Mouse (Mus musculus) myocyte (in vitro differentiated cells): ENCODE results near the gene Col6a5. TPM values are rescaled to one million over a fixed set of nuclear protein-coding genes. Genes with fewer than 3 reads are reported as not detected.

Source experiments
- H3K27me3 ChIP-seq: one replicate; pipeline ENCODE4 v1.6.1; 2011; ENCODE audit not compliant: control insufficient read depth, insufficient read depth, insufficient read length
- H3K36me3 ChIP-seq: one replicate; pipeline ENCODE4 v1.6.1; 2011; ENCODE audit not compliant: control insufficient read depth, insufficient read depth
- H3K4me2 ChIP-seq: one replicate; pipeline ENCODE4 v1.6.1; 2011; ENCODE audit warnings: low read depth, control low read depth
- H3K4me3 ChIP-seq: one replicate; pipeline ENCODE4 v1.5.1; 2011; ENCODE audit warnings: mild to moderate bottlenecking, control low read depth, moderate library complexity
- H3K79me2 ChIP-seq: one replicate; pipeline ENCODE4 v1.6.1; 2011; ENCODE audit not compliant: control insufficient read depth, insufficient read depth
- H3ac ChIP-seq: one replicate; pipeline ENCODE4 v1.6.1; 2011; ENCODE audit not compliant: control insufficient read depth, insufficient read length
- CEBPB ChIP-seq: IDR thresholded peaks from 2 replicates; pipeline ENCODE4 v1.6.1; 2011; ENCODE audit warnings: mild to moderate bottlenecking, moderate library complexity; ENCODE audit not compliant: poor library complexity, insufficient read depth, severe bottlenecking
- E2F4 ChIP-seq: IDR thresholded peaks from one replicate; pipeline ENCODE4 v1.6.1; 2011; ENCODE audit warnings: mild to moderate bottlenecking, control low read depth, moderate library complexity; ENCODE audit not compliant: insufficient read depth
- MAX ChIP-seq: IDR thresholded peaks from one replicate; pipeline ENCODE4 v1.6.1; 2011; ENCODE audit warnings: low read depth, mild to moderate bottlenecking, control low read depth
- MYOD1 ChIP-seq, 3 experiments: IDR thresholded peaks; one replicate each; pipeline ENCODE4 v1.6.1; 2011; ENCODE audit warnings: control low read depth in 2 of 3, low read depth in 2 of 3, mild to moderate bottlenecking in 2 of 3, moderate library complexity in 1 of 3; ENCODE audit not compliant: insufficient read length in 2 of 3, control insufficient read depth in 1 of 3
- MYOG ChIP-seq, 3 experiments: IDR thresholded peaks; one replicate each; pipeline ENCODE4 v1.6.1; 2011; ENCODE audit warnings: control low read depth in 2 of 3, low read depth in 2 of 3, mild to moderate bottlenecking in 2 of 3; ENCODE audit not compliant: insufficient read length in 2 of 3, control insufficient read depth in 1 of 3, insufficient read depth in 1 of 3
- POLR2A ChIP-seq: IDR thresholded peaks from one replicate; pipeline ENCODE4 v1.6.1; 2011; ENCODE audit warnings: low read depth, mild to moderate bottlenecking, control low read depth, moderate library complexity; ENCODE audit not compliant: insufficient read length
- POLR2AphosphoS2 ChIP-seq: IDR thresholded peaks from one replicate; pipeline ENCODE4 v1.6.1; 2011; ENCODE audit warnings: low read depth, control low read depth; ENCODE audit not compliant: insufficient read length
- REST ChIP-seq: IDR thresholded peaks from one replicate; pipeline ENCODE4 v1.6.1; 2011; ENCODE audit warnings: mild to moderate bottlenecking, control low read depth, moderate library complexity; ENCODE audit not compliant: insufficient read depth, insufficient read length
- SRF ChIP-seq: IDR thresholded peaks from one replicate; pipeline ENCODE4 v1.6.1; 2011; ENCODE audit warnings: low read depth; ENCODE audit not compliant: control insufficient read depth, insufficient read length
- TCF12 ChIP-seq: IDR thresholded peaks from one replicate; pipeline ENCODE4 v1.6.1; 2011; ENCODE audit warnings: mild to moderate bottlenecking, control low read depth; ENCODE audit not compliant: poor library complexity, insufficient read depth, severe bottlenecking
- TCF3 ChIP-seq: IDR thresholded peaks from one replicate; pipeline ENCODE4 v1.6.1; 2011; ENCODE audit warnings: low read depth, control low read depth; ENCODE audit not compliant: insufficient read length
- USF1 ChIP-seq: IDR thresholded peaks from one replicate; pipeline ENCODE4 v1.6.1; 2011; ENCODE audit warnings: low read depth, mild to moderate bottlenecking, control low read depth, moderate library complexity
- polyA plus RNA-seq: library from polyadenylated mRNA; unstranded; fragments of >200 nt; fragmentation: generic; extraction: Trizol; gene quantifications from one replicate; pipeline ENCODE4 v1.2.1, GENCODE M21; 2012; ENCODE audit warnings: missing spikeins

Gene Col6a5
- not detected for polyA plus RNA-seq

DNA sequence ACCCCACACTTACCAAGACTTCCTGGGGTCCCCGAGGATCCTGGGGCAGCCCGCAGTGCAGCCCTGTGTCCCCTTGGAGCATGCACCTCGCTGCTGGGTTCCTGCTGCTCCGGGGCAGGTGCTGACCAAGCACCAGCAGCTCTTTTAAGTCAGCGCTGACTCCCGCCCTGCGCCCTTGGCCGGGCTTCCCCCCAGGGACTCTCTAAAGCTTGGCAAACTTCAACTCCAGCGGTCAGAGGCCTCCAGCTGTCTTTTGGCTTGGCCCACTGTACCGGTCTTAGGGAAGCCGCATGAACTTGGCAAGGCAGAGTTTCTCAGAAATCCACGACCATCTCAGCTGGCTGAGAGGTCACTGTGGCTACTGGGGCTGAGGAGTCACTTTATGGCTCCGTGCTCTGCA lies at the start of gene Col6a5:
Col6a5 (minus strand) TSS at position 111 of the 400 bp plus-strand sequence.
- Histone ChIP-seq H3K4me2 (no peak within 1 kb of the TSS), H3K4me3 (no peak within 1 kb of the TSS), H3K79me2 (no peaks in the 10 kb centered on the region), H3ac (no peak within 1 kb of the TSS), H3K27me3 (no peaks in the 10 kb centered on the region), H3K36me3 (no peaks in the 10 kb centered on the region)
- TF ChIP-seq POLR2AphosphoS2 (no peak), MAX (no peak)

- no peak for TF ChIP-seq USF1
- TF ChIP-seq MAX, result no peak
- no peak for TF ChIP-seq SRF
- no peak for TF ChIP-seq MYOG (IDR thresholded peaks at IDR 0.05; ENCODE audit: control insufficient read depth in 1 of 3, insufficient read depth in 1 of 3, insufficient read length in 2 of 3, low read depth in 2 of 3)
- TF ChIP-seq CEBPB, result no peak
- no peak for TF ChIP-seq POLR2A
- TF ChIP-seq TCF3, result no peak
- TF ChIP-seq TCF12, result no peak
- no peak for TF ChIP-seq POLR2AphosphoS2
- no peak for TF ChIP-seq MYOD1 (IDR thresholded peaks at IDR 0.05; ENCODE audit: control insufficient read depth in 1 of 3, insufficient read length in 2 of 3, low read depth in 2 of 3)
- no peak for TF ChIP-seq E2F4
- Histone ChIP-seq H3K79me2 (no peaks in the 10 kb centered on the region), H3ac (no peak overlapping the region)
Observed at GRCm38 (mm10) chr9:105997955-105998354, 37.5 kb upstream of the Col6a5 start.

GRCm38 (mm10) chr9:105992425-105992824 lies 32.0 kb upstream of the Col6a5 start:
- Histone ChIP-seq H3ac (no peak overlapping the region), H3K79me2 (no peaks in the 10 kb centered on the region), H3K27me3 (no peaks in the 10 kb centered on the region), H3K4me2 (no peak overlapping the region), H3K4me3 (no peak overlapping the region), H3K36me3 (no peaks in the 10 kb centered on the region)
- TF ChIP-seq POLR2AphosphoS2 (no peak), SRF (no peak), REST (no peak), CEBPB (no peak), MYOD1 (IDR thresholded peaks at IDR 0.05; ENCODE audit: control insufficient read depth in 1 of 3, insufficient read length in 2 of 3, low read depth in 2 of 3) (no peak), MAX (no peak), USF1 (no peak), TCF12 (no peak), POLR2A (no peak), MYOG (IDR thresholded peaks at IDR 0.05; ENCODE audit: control insufficient read depth in 1 of 3, insufficient read depth in 1 of 3, insufficient read length in 2 of 3, low read depth in 2 of 3) (no peak), E2F4 (no peak), TCF3 (no peak)

More at GRCm38 (mm10) chr9:105997955-105998354, 37.5 kb upstream of the Col6a5 start:
- Histone ChIP-seq H3K36me3 (no peaks in the 10 kb centered on the region), H3K4me3 (no peak overlapping the region), H3K4me2 (no peak overlapping the region), H3K27me3 (peaks cover 6% of the 10 kb centered on the region)

DNA sequence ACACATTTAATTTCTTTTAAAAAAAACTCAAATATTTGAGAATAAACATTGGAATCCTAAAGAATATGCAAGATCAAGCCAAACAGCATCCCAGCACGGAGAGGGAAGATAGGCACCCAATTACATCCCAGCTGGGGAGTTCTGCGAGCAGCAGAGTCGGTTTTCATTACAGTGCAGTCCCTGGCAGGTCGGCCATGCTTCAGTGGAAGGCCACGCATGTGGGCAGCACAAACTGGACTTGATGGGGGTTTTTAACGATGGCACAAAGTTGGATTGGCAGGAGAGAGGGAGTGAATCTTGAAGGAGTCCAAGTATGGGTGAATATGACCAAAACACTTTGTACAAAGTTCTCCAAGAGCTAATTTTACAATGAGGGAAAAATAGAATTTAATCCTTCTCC lies 29.7 kb upstream of the Col6a5 start:
- H3K4me2 ChIP-seq, result no peak overlapping the region
- H3K27me3 ChIP-seq, result no peaks in the 10 kb centered on the region
- no peak overlapping the region for H3ac ChIP-seq
- no peaks in the 10 kb centered on the region for H3K36me3 ChIP-seq
- no peak overlapping the region for H3K4me3 ChIP-seq
- H3K79me2 ChIP-seq, result no peaks in the 10 kb centered on the region
- no peak for TF ChIP-seq REST

DNA sequence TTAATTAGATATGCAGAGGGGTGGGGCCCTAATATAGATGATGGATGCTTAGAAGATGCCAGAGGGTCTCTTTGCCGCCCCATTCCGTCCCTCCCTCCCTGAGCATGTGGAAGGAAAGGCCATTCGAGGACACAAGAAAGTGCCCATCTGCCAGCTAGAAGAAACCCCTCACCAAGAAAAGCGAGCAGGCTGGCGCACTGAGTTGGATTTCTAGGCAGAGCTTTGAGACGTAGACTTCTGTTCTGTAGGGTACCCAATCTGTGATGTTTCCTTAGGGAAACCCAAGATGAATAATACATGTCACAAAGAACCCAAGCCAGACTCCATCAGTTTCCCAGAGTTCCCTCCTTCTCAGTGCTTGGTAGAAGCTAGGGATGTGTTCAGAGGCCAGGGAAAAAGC lies 29.0 kb upstream of the Col6a5 start:
- Histone ChIP-seq H3K79me2 (no peaks in the 10 kb centered on the region), H3K4me2 (no peak overlapping the region), H3K4me3 (no peak overlapping the region), H3K36me3 (no peaks in the 10 kb centered on the region), H3ac (no peak overlapping the region), H3K27me3 (no peaks in the 10 kb centered on the region)
- TF ChIP-seq MYOG (IDR thresholded peaks at IDR 0.05; ENCODE audit: control insufficient read depth in 1 of 3, insufficient read depth in 1 of 3, insufficient read length in 2 of 3, low read depth in 2 of 3), result no peak
- TF ChIP-seq TCF12, result no peak
- no peak for TF ChIP-seq E2F4
- no peak for TF ChIP-seq SRF
- no peak for TF ChIP-seq USF1
- no peak for TF ChIP-seq POLR2AphosphoS2
- no peak for TF ChIP-seq MYOD1 (IDR thresholded peaks at IDR 0.05; ENCODE audit: control insufficient read depth in 1 of 3, insufficient read length in 2 of 3, low read depth in 2 of 3)
- TF ChIP-seq REST, result no peak
- TF ChIP-seq POLR2A, result no peak
- no peak for TF ChIP-seq CEBPB
- TF ChIP-seq TCF3, result no peak
- no peak for TF ChIP-seq MAX
